Mouse (Mus musculus): ENCODE results near the gene Cisd2.

DNA sequence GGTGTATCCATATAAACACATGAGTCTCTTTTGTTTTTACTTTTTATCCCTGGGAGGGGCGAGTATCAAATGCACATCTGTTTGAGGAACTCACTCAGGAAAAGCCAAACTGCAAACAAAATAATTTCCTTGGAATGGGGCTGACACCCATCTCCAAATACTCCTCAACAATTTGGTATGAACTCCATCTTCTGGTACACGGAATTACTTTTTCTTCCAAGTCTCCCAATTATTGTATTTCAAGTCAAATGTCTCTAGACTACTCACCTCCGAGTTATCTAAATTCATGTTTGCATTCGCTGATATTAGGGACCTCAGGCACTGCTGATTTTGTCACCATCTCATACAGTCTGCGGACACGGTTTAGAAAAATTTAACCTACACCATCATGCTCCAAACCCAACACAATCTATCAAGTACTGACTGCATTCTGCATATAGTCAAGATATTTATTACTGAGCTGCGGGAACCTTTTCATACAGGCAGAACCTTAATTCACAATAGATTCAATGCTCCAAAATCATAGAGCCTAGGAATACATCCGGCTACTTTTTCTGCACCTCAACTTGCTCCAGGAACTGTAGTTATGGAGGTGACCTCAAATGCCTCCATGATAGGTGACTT, 1.4 kb downstream of the Cisd2 start:
- no peak for TF ChIP-seq CTCF (IDR thresholded peaks at IDR 0.05; ENCODE audit: control insufficient read depth, insufficient read depth, insufficient replicate concordance, low read depth, low read length)
- TF ChIP-seq POLR2A (IDR thresholded peaks at IDR 0.05; ENCODE audit: control insufficient read depth, low read depth, low read length) = no peak

Data from testis, adult 2 months (tissue).